Mouse (Mus musculus) telencephalon, adult 2 months (tissue): ENCODE measurements at regions not wholly inside any gene's neighbourhood (a gene's known extent, or its start where the extent isn't known, plus 50 kb on each side); places are given as distances from the start of the nearest gene placed in this dataset.
"Not testable (repeated sequence)": the region's sequence is repeated elsewhere in the genome, so short reads cannot be mapped to it uniquely, and the experiment has no call there.

ENCODE experiments used
- DNase-seq: peaks from one replicate; pipeline ENCODE4 v3.0.0-alpha.2; 2011; ENCODE audit warnings: low read depth, low spot score

DNA sequence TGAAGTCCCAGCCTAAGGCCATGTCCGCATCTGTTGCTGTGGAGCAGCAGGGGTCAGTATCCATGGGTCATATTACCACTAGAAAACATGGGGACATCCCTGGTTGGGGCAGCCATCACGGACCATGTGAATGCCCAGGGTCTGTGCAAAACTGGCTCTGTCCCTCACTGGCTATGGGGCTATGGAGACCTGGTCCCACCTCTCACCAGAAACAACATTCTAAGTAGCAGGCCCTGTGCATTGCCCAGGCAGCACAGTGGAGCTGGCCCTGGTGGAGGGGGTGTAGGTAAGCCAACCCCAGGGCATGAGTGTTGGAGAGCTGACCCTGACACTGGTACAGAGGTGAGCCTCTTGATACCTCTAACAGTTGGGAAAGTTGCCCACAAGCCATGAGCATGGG, 213.7 kb downstream of the Macc1 start:
- DNase-seq, result no peak

DNA sequence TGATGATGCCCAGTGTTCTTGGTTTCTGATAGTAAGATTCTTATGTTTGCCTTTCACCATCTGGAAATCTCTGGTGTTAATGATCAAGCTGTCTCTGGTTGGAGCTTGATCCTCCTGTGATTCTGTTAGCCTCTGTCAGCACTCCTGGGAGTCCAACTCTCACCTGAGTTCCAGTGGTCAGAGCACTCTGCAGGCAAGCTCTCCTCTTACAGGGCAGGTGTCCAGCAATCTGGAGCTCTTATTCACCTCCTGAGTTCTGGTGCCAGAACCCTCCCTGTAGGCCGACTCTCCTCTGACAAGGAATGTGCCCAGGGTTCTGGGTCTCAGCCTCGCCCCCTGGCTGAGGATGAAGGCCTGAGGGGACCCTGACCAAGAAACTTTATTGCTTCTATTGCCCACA, 234.3 kb downstream of the Macc1 start:
- DNase-seq, result not testable (repeated sequence)

DNA sequence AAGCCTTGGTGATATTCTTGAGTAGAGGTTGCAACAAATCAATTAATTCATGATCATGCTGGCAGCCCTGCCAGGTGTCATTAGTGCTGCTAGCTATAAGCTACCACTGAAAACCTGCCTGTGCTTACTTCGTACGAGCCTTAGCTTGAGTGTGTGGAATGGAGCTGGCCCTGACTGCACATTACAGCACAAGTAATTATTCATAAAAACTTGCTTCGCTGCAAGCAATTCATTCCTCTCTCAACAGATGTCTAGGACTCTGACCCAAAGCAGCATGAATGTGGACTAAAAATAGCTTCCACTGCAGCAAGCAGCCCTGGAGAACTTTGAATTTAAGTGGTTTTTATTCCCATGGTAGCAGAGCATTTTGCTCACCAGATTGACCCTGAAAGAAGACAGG, 262.6 kb downstream of the Macc1 start:
- peak; percentile 29 for DNase-seq

DNA sequence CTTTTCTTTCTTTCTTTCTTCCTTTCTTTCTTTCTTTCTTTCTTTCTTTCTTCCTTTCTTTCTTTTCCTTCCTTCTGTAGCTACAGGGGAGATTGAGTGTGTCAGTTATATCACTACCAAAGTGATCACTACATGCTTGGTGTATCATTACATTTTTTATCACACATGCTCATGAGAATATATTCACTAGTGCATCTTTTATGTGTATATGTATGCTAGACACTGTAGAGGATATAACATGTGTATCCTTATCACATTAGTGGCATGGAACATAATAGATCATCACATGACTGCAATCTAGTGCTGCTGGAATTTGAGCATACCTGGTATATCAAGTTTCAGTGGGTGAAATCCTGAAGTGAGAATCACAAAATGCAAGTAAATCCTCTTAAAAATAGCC, 263.2 kb downstream of the Macc1 start:
- no peak for DNase-seq

DNA sequence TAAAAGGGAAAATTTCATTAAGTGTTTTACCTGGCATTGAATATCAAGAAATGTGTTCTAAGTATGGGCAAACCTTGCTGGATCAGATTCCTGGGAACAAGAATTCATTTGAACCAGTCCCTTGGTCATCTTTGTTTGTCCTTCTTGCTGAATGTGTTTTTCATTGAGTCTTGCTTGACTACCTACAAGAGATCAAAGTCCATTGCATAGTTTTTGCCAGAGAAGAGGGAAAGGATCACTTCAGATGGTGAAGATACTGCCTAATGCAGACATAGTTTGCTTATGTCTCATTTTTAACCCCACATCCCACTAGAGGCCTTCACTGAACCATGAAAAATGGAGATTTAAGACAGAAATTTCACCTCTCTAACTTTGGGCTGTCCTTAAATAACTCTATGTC, 287.3 kb downstream of the Macc1 start:
- no peak for DNase-seq

DNA sequence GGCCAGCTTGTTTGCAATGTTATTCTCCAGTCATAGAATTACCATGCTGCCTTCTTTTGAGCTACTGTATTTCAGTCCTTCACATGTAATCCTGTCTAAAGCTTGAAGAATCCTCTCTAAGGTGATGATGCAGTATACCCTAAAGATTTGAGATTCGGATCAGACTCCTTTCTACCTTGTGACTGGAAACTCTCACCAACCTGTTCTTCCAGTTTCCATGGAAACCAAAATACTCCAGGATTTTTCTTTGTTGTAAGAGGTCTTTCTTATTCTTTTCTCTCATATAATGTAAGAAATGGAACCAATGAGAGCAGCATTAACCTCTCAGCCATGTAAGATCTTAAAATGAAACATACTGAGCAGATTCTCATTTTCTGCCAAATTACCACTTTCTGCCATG, 310.2 kb downstream of the Macc1 start:
- DNase-seq, result no peak

DNA sequence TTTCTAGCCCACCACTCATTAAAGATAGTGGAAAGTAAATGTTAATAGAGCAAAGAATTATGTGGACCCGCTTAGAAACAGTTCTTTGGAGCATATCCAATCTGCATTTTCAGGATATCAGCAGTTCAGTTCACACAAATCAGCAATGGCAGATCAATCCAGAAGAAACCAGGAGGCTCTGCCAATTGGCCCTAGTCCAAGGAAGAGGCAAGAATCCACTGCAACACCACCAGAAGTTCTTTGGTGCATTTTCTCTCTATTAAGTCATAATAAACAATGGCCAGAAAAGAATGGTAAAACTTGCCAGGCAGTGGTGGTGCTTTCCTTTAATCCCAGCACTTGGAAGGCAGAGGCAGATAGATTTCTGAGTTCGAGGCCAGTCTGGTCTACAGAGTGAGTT, 290.3 kb upstream of the Tmem196 start:
- DNase-seq, result no peak
